Mouse (Mus musculus): ENCODE measurements around the gene Epo.

- no peak for TF ChIP-seq POLR2A (IDR thresholded peaks at IDR 0.05; ENCODE audit: borderline replicate concordance, insufficient read depth, low read length)
- TF ChIP-seq CTCF (IDR thresholded peaks at IDR 0.05; ENCODE audit: borderline replicate concordance, insufficient read depth, low read depth, low read length) = no peak
Observed at GRCm38 (mm10) chr5:137545596-137545995, 12.6 kb upstream of the Epo start.

Data from cerebellum, adult 2 months (tissue).